Mouse (Mus musculus) intestine, embryonic 15.5 days (tissue): ENCODE measurements around the gene Pcbp1. TPM values are rescaled to one million over a fixed set of nuclear protein-coding genes. Genes with fewer than 3 reads are reported as not detected.

Source experiments
- ATAC-seq: fragments of 200-750 bp; cut with Nextera tagmentation; 2 replicates; pipeline ENCODE4 v1.8.0; 2017; ENCODE audit warnings: moderate TSS enrichment, moderate library complexity
- H3K27ac ChIP-seq: fragments of 300-500 bp; sonication (generic); 2 replicates; pipeline ENCODE4 v1.5.1; 2015; ENCODE audit warnings: mild to moderate bottlenecking, inconsistent platforms
- H3K27me3 ChIP-seq: fragments of 300-500 bp; sonication (generic); replicated peaks from 2 replicates; pipeline ENCODE4 v1.6.1; 2015; ENCODE audit warnings: inconsistent platforms
- H3K36me3 ChIP-seq: fragments of 300-500 bp; sonication (generic); 2 replicates; pipeline ENCODE4 v1.6.1; 2015; ENCODE audit warnings: inconsistent platforms
- H3K4me1 ChIP-seq: fragments of 300-500 bp; sonication (generic); replicated peaks from 2 replicates; pipeline ENCODE4 v1.6.1; 2015; ENCODE audit warnings: inconsistent platforms
- H3K4me2 ChIP-seq: fragments of 300-500 bp; sonication (generic); replicated peaks from 2 replicates; pipeline ENCODE4 v1.6.1; 2015; ENCODE audit warnings: mild to moderate bottlenecking, inconsistent platforms
- H3K4me3 ChIP-seq: fragments of 300-500 bp; sonication (generic); replicated peaks from 2 replicates; pipeline ENCODE4 v1.5.1; 2015; ENCODE audit warnings: inconsistent platforms
- H3K9ac ChIP-seq: fragments of 300-500 bp; sonication (generic); 2 replicates; pipeline ENCODE4 v1.6.1; 2015; ENCODE audit warnings: inconsistent platforms
- H3K9me3 ChIP-seq: fragments of 300-500 bp; sonication (generic); 2 replicates; pipeline ENCODE4 v1.6.1; 2016; ENCODE audit warnings: inconsistent platforms
- WGBS: fragments of 180-500 bp; shearing (Covaris S2); methylation state at CpG from one replicate; pipeline ENCODE4 v1.1.7; 2015; 5-methylcytosine and 5-hydroxymethylcytosine counted together
- polyA plus RNA-seq: library from polyadenylated mRNA; unstranded; fragments of >200 nt; fragmentation: Nextera tagmentation; extraction: Ambion mirVana; gene quantifications from 2 replicates; pipeline ENCODE4 v1.2.1, GENCODE M21; 2015

Pcbp1 gene
- polyA plus RNA-seq, 1 experiment from 2014 or later, result 561 TPM

GRCm38 (mm10) chr6:86522001-86522911, 3.9 kb downstream of the Pcbp1 start:
- Histone ChIP-seq H3K9ac (no peak overlapping the region), H3K9me3 (no peaks in the 10 kb centered on the region), H3K36me3 (no peaks in the 10 kb centered on the region; the same call in 1 of the 2 replicates), H3K4me1 (peaks cover 6% of the 10 kb centered on the region; the same call in 1 of the 2 replicates), H3K27ac (0 out of 2 replicates have a peak overlapping the region, but pooled peaks have one; percentile 15), H3K4me3 (peak overlapping the region; percentile 4; the same call in 1 of the 2 replicates), H3K27me3 (no peaks in the 10 kb centered on the region), H3K4me2 (peak overlapping the region; percentile 71)
- 82% methylated on average over 5 of the region's 5 CpGs for WGBS
- ATAC-seq, result no peak

GRCm38 (mm10) chr6:86519767-86520345, 6.3 kb downstream of the Pcbp1 start:
- Histone ChIP-seq H3K36me3 (no peaks in the 10 kb centered on the region; the same call in 1 of the 2 replicates), H3K27ac (no peak overlapping the region), H3K9ac (no peak overlapping the region), H3K27me3 (no peaks in the 10 kb centered on the region), H3K4me1 (peaks cover 6% of the 10 kb centered on the region; the same call in 1 of the 2 replicates), H3K4me2 (no peak overlapping the region), H3K9me3 (no peaks in the 10 kb centered on the region), H3K4me3 (no peak overlapping the region)
- 63% methylated on average over 3 of the region's 3 CpGs for WGBS
- ATAC-seq, result no peak

GRCm38 (mm10) chr6:86516021-86516420, 10.1 kb downstream of the Pcbp1 start:
- no peaks in the 10 kb centered on the region for H3K27me3 ChIP-seq
- ATAC-seq, result 0 out of 2 replicates have a peak, but pooled peaks have one; percentile 26
- no peaks in the 10 kb centered on the region for H3K4me1 ChIP-seq
- H3K36me3 ChIP-seq, result no peaks in the 10 kb centered on the region
- H3K4me2 ChIP-seq, result no peak overlapping the region
- no peak overlapping the region for H3K4me3 ChIP-seq
- WGBS, result 70% methylated on average over 1 of the region's 1 CpGs
- H3K9ac ChIP-seq, result no peak overlapping the region
- H3K27ac ChIP-seq, result no peak overlapping the region
- H3K9me3 ChIP-seq, result no peaks in the 10 kb centered on the region

- Histone ChIP-seq H3K27ac (no peak overlapping the region), H3K9me3 (no peaks in the 10 kb centered on the region), H3K4me3 (no peak overlapping the region), H3K27me3 (no peaks in the 10 kb centered on the region), H3K4me2 (no peak overlapping the region), H3K4me1 (no peaks in the 10 kb centered on the region), H3K9ac (no peak overlapping the region), H3K36me3 (no peaks in the 10 kb centered on the region)
- no peak for ATAC-seq
- WGBS, result 88% methylated on average over 4 of the region's 4 CpGs
These were observed 12.8 kb downstream of the Pcbp1 start for GRCm38 (mm10) chr6:86513296-86513695.

GRCm38 (mm10) chr6:86510979-86511378, 15.1 kb downstream of the Pcbp1 start:
- H3K4me1 ChIP-seq, result no peaks in the 10 kb centered on the region
- no peaks in the 10 kb centered on the region for H3K27me3 ChIP-seq
- 43% methylated on average over 4 of the region's 4 CpGs for WGBS
- no peak overlapping the region for H3K4me2 ChIP-seq
- ATAC-seq, result no peak
- H3K27ac ChIP-seq, result no peak overlapping the region
- H3K9me3 ChIP-seq, result no peaks in the 10 kb centered on the region
- no peak overlapping the region for H3K9ac ChIP-seq
- H3K36me3 ChIP-seq, result no peaks in the 10 kb centered on the region
- no peak overlapping the region for H3K4me3 ChIP-seq

- WGBS, result 70% methylated on average over 3 of the region's 3 CpGs
- Histone ChIP-seq H3K4me2 (no peak overlapping the region), H3K36me3 (no peaks in the 10 kb centered on the region), H3K27me3 (no peaks in the 10 kb centered on the region), H3K9me3 (no peaks in the 10 kb centered on the region), H3K27ac (no peak overlapping the region), H3K4me3 (no peak overlapping the region), H3K4me1 (no peaks in the 10 kb centered on the region), H3K9ac (no peak overlapping the region)
- no peak for ATAC-seq
These were observed 16.3 kb downstream of the Pcbp1 start for GRCm38 (mm10) chr6:86509866-86510200.

- Histone ChIP-seq H3K9me3 (no peaks in the 10 kb centered on the region), H3K27me3 (no peaks in the 10 kb centered on the region), H3K27ac (no peak overlapping the region), H3K4me3 (no peak overlapping the region), H3K4me2 (no peak overlapping the region), H3K4me1 (no peaks in the 10 kb centered on the region), H3K9ac (no peak overlapping the region), H3K36me3 (no peaks in the 10 kb centered on the region)
- 74% methylated on average over 4 of the region's 4 CpGs for WGBS
- no peak for ATAC-seq
These were observed 16.8 kb downstream of the Pcbp1 start for GRCm38 (mm10) chr6:86509194-86509865.

- no peak overlapping the region for H3K9ac ChIP-seq
- no peak for ATAC-seq
- H3K27me3 ChIP-seq, result no peaks in the 10 kb centered on the region
- H3K27ac ChIP-seq, result no peak overlapping the region
- 79% methylated on average over 3 of the region's 3 CpGs for whole genome bisulfite sequencing
- no peaks in the 10 kb centered on the region for H3K9me3 ChIP-seq
- no peaks in the 10 kb centered on the region for H3K4me1 ChIP-seq
- no peaks in the 10 kb centered on the region for H3K36me3 ChIP-seq
- H3K4me3 ChIP-seq, result no peak overlapping the region
- H3K4me2 ChIP-seq, result no peak overlapping the region
These were observed 17.4 kb downstream of the Pcbp1 start for GRCm38 (mm10) chr6:86508736-86509135.

GRCm38 (mm10) chr6:86507116-86507515, 19.0 kb downstream of the Pcbp1 start:
- ATAC-seq, result no peak
- no peaks in the 10 kb centered on the region for H3K36me3 ChIP-seq
- no peak overlapping the region for H3K4me2 ChIP-seq
- H3K4me1 ChIP-seq, result no peaks in the 10 kb centered on the region
- H3K27ac ChIP-seq, result no peak overlapping the region
- H3K9ac ChIP-seq, result no peak overlapping the region
- H3K27me3 ChIP-seq, result no peaks in the 10 kb centered on the region
- no peaks in the 10 kb centered on the region for H3K9me3 ChIP-seq
- no peak overlapping the region for H3K4me3 ChIP-seq

- H3K4me3 ChIP-seq, result no peak overlapping the region
- H3K9me3 ChIP-seq, result no peaks in the 10 kb centered on the region
- H3K27ac ChIP-seq, result no peak overlapping the region
- WGBS, result 85% methylated on average over 3 of the region's 3 CpGs
- no peaks in the 10 kb centered on the region for H3K27me3 ChIP-seq
- H3K36me3 ChIP-seq, result no peaks in the 10 kb centered on the region
- H3K4me2 ChIP-seq, result no peak overlapping the region
- H3K9ac ChIP-seq, result no peak overlapping the region
- H3K4me1 ChIP-seq, result no peaks in the 10 kb centered on the region
- no peak for ATAC-seq
These were observed 19.8 kb downstream of the Pcbp1 start for GRCm38 (mm10) chr6:86506309-86506708.

GRCm38 (mm10) chr6:86505671-86506070, 20.4 kb downstream of the Pcbp1 start:
- WGBS, result 70% methylated on average over 7 of the region's 7 CpGs
- no peaks in the 10 kb centered on the region for H3K36me3 ChIP-seq
- H3K27ac ChIP-seq, result no peak overlapping the region
- no peak overlapping the region for H3K9ac ChIP-seq
- no peaks in the 10 kb centered on the region for H3K4me1 ChIP-seq
- no peak for ATAC-seq
- H3K27me3 ChIP-seq, result no peaks in the 10 kb centered on the region
- no peaks in the 10 kb centered on the region for H3K9me3 ChIP-seq
- no peak overlapping the region for H3K4me3 ChIP-seq
- no peak overlapping the region for H3K4me2 ChIP-seq

- Histone ChIP-seq H3K4me3 (no peak overlapping the region), H3K27ac (no peak overlapping the region), H3K36me3 (no peaks in the 10 kb centered on the region), H3K4me1 (peaks cover 9% of the 10 kb centered on the region; the same call in 1 of the 2 replicates), H3K4me2 (no peak overlapping the region), H3K9me3 (no peaks in the 10 kb centered on the region), H3K27me3 (no peaks in the 10 kb centered on the region), H3K9ac (no peak overlapping the region)
- no peak for ATAC-seq
- 91% methylated on average over 4 of the region's 4 CpGs for WGBS
These were observed 22.6 kb downstream of the Pcbp1 start for GRCm38 (mm10) chr6:86503513-86503912.
